Mouse (Mus musculus) kidney, embryonic 14.5 days (tissue): ENCODE results near the gene Cnnm2. TPM values are rescaled to one million over a fixed set of nuclear protein-coding genes. Genes with fewer than 3 reads are reported as not detected.
A peak's percentile ranks its signal among the peaks of the same experiment; 100 is the strongest.

Source experiments
- ATAC-seq: fragments of 200-750 bp; cut with Nextera tagmentation; 2 replicates; pipeline ENCODE4 v1.8.0; 2017; ENCODE audit warnings: moderate number of reproducible peaks, mild to moderate bottlenecking, moderate TSS enrichment, moderate library complexity; ENCODE audit not compliant: low FRiP score, low TSS enrichment
- H3K27ac ChIP-seq: fragments of 300-500 bp; sonication (generic); 2 replicates; pipeline ENCODE4 v1.5.1; 2014; ENCODE audit warnings: low read depth, mild to moderate bottlenecking, low read length, moderate library complexity, mixed read lengths
- H3K27me3 ChIP-seq: fragments of 300-500 bp; sonication (generic); 2 replicates; pipeline ENCODE4 v1.6.1; 2014; ENCODE audit warnings: mild to moderate bottlenecking, low read length; ENCODE audit not compliant: control insufficient read depth, insufficient read depth
- H3K36me3 ChIP-seq: fragments of 300-500 bp; sonication (generic); 2 replicates; pipeline ENCODE4 v1.6.1; 2014; ENCODE audit warnings: low read length, mixed read lengths; ENCODE audit not compliant: control insufficient read depth, insufficient read depth
- H3K4me1 ChIP-seq: fragments of 300-500 bp; sonication (generic); 2 replicates; pipeline ENCODE4 v1.6.1; 2014; ENCODE audit warnings: low read length, mixed read lengths; ENCODE audit not compliant: control insufficient read depth, insufficient read depth
- H3K4me2 ChIP-seq: fragments of 300-500 bp; sonication (generic); replicated peaks from 2 replicates; pipeline ENCODE4 v1.6.1; 2014; ENCODE audit warnings: low read depth, mild to moderate bottlenecking, low read length
- H3K4me3 ChIP-seq: fragments of 300-500 bp; sonication (generic); 2 replicates; pipeline ENCODE4 v1.5.1; 2014; ENCODE audit warnings: mild to moderate bottlenecking, low read length
- H3K9ac ChIP-seq: fragments of 300-500 bp; sonication (generic); 2 replicates; pipeline ENCODE4 v1.6.1; 2014; ENCODE audit warnings: low read depth, mild to moderate bottlenecking, low read length, moderate library complexity
- H3K9me3 ChIP-seq: fragments of 300-500 bp; sonication (generic); 2 replicates; pipeline ENCODE4 v1.6.1; 2016; ENCODE audit warnings: low read length; ENCODE audit not compliant: control insufficient read depth
- WGBS: fragments of 180-500 bp; shearing (Covaris S2); extraction: QIAGEN DNeasy Blood & Tissue Kit; methylation state at CpG from one replicate; pipeline ENCODE4 v1.1.7; 2014; 5-methylcytosine and 5-hydroxymethylcytosine counted together
- polyA plus RNA-seq: library from polyadenylated mRNA; unstranded; fragments of >200 nt; fragmentation: Nextera tagmentation; extraction: Ambion mirVana; gene quantifications from 2 replicates; pipeline ENCODE4 v1.2.1, GENCODE M21; 2014

Gene Cnnm2
- polyA plus RNA-seq: 3.7 and 6.8 TPM in 2 replicates

- Histone ChIP-seq H3K36me3 (no peaks in the 10 kb centered on the region), H3K9ac (peak within 1 kb of the TSS; percentile 79), H3K4me1 (peaks cover 15% of the 10 kb centered on the region; the same call in 1 of the 2 replicates), H3K4me3 (peak within 1 kb of the TSS; percentile 85), H3K27me3 (peaks cover 13% of the 10 kb centered on the region), H3K4me2 (peak within 1 kb of the TSS; percentile 95), H3K27ac (peak within 1 kb of the TSS; percentile 47; the same call in 1 of the 2 replicates), H3K9me3 (no peaks in the 10 kb centered on the region)
- peak; percentile 98 for ATAC-seq
- WGBS: under 1% methylated on average over 59 of the region's 59 CpGs
Measured at GRCm38 (mm10) chr19:46761247-46761946, at the start of gene Cnnm2. Gene Cnnm2, plus strand, starts transcription at chr19:46761596.

GRCm38 (mm10) chr19:46714234-46714633 is 47.2 kb upstream of the Cnnm2 start:
- H3K27ac ChIP-seq: no peak overlapping the region
- WGBS: 96% methylated on average over 8 of the region's 8 CpGs
- H3K4me1 ChIP-seq: no peaks in the 10 kb centered on the region
- no peak overlapping the region for H3K9ac ChIP-seq
- H3K27me3 ChIP-seq: no peaks in the 10 kb centered on the region
- peaks cover 4% of the 10 kb centered on the region for H3K9me3 ChIP-seq
- H3K4me3 ChIP-seq: no peak overlapping the region
- no peaks in the 10 kb centered on the region; the same call in 1 of the 2 replicates for H3K36me3 ChIP-seq
- no peak overlapping the region for H3K4me2 ChIP-seq
- ATAC-seq: no peak

- H3K4me3 ChIP-seq: no peak overlapping the region
- H3K9me3 ChIP-seq: peaks cover 4% of the 10 kb centered on the region
- no peak overlapping the region for H3K4me2 ChIP-seq
- no peak overlapping the region for H3K27ac ChIP-seq
- H3K9ac ChIP-seq: no peak overlapping the region
- 84% methylated on average over 8 of the region's 8 CpGs for WGBS
- H3K4me1 ChIP-seq: no peaks in the 10 kb centered on the region
- H3K36me3 ChIP-seq: peaks cover 3% of the 10 kb centered on the region; the same call in 1 of the 2 replicates
- no peak for ATAC-seq
- no peaks in the 10 kb centered on the region for H3K27me3 ChIP-seq
Measured at GRCm38 (mm10) chr19:46715016-46715415, 46.4 kb upstream of the Cnnm2 start.

- Histone ChIP-seq H3K9me3 (peaks cover 4% of the 10 kb centered on the region), H3K27me3 (no peaks in the 10 kb centered on the region), H3K9ac (no peak overlapping the region), H3K4me1 (no peaks in the 10 kb centered on the region), H3K27ac (no peak overlapping the region), H3K36me3 (peaks cover 7% of the 10 kb centered on the region; the same call in 1 of the 2 replicates), H3K4me3 (no peak overlapping the region), H3K4me2 (no peak overlapping the region)
- WGBS: 82% methylated on average over 4 of the region's 4 CpGs
- no peak for ATAC-seq
Measured at GRCm38 (mm10) chr19:46718150-46718549, 43.2 kb upstream of the Cnnm2 start.

DNA sequence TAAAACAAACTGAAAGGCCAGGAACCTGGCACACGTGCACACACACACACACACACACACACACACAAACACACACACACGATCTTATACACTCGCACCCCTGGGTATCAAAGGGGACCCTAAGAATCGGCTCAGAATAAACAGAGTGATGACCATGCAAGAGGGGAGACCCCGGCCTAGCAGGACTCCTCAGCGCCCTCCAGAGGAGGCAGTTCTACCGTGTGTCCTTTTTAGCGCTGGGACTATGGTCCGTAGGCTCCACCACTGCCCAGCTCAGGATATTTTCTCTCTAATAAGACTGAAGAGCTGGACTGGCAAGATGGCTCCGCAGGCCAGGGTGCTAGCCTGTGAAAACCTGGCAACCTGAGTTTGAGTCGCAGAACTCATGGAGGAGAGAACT is 37.0 kb upstream of the Cnnm2 start:
- Histone ChIP-seq H3K36me3 (peaks cover 13% of the 10 kb centered on the region; the same call in 1 of the 2 replicates), H3K4me1 (0 out of 2 replicates have a peak, but pooled peaks cover 7% of the 10 kb centered on the region), H3K27me3 (no peaks in the 10 kb centered on the region), H3K4me3 (no peak overlapping the region), H3K9ac (no peak overlapping the region), H3K27ac (no peak overlapping the region), H3K9me3 (no peaks in the 10 kb centered on the region), H3K4me2 (no peak overlapping the region)
- no peak for ATAC-seq
- WGBS: 71% methylated on average over 11 of the region's 11 CpGs

GRCm38 (mm10) chr19:46726142-46726541 is 35.3 kb upstream of the Cnnm2 start:
- H3K27ac ChIP-seq: no peak overlapping the region
- H3K27me3 ChIP-seq: no peaks in the 10 kb centered on the region
- no peak overlapping the region for H3K4me2 ChIP-seq
- H3K4me1 ChIP-seq: 0 out of 2 replicates have a peak, but pooled peaks cover 7% of the 10 kb centered on the region
- no peak for ATAC-seq
- peaks cover 8% of the 10 kb centered on the region; the same call in 1 of the 2 replicates for H3K36me3 ChIP-seq
- WGBS: 92% methylated on average over 8 of the region's 8 CpGs
- no peaks in the 10 kb centered on the region for H3K9me3 ChIP-seq
- H3K4me3 ChIP-seq: no peak overlapping the region
- H3K9ac ChIP-seq: no peak overlapping the region

DNA sequence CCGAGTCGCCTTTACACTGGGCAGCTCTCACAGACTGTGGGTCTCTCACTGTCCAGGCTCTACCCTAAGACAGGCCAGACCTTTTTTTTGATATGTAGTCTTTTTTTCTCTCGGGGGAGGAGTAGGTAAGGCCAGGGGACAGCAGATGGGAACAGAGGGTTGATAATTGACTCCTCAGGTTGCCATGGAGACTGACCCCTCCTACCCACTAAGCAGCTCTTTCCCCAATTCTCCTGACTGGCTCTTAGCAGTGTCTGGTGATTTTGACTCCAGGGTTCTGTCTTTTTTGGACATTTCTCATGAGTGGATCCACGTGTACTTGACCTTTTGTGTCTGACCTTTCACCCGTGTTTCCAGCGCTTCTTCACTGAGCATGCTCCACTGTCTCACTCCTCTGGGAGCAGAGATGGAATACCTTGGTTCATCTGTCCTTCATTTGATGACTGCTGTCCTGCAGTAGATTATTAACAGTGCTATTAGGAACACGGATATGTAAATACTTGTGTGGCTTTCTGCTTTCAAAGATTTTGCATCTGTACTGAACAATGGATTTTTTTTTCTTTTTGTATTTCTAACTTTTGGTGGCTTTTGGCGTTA is 34.2 kb upstream of the Cnnm2 start:
- no peak overlapping the region for H3K4me3 ChIP-seq
- peaks cover 8% of the 10 kb centered on the region; the same call in 1 of the 2 replicates for H3K36me3 ChIP-seq
- H3K27me3 ChIP-seq: no peaks in the 10 kb centered on the region
- no peaks in the 10 kb centered on the region for H3K9me3 ChIP-seq
- no peak overlapping the region for H3K27ac ChIP-seq
- no peak overlapping the region for H3K9ac ChIP-seq
- 0 out of 2 replicates have a peak, but pooled peaks cover 7% of the 10 kb centered on the region for H3K4me1 ChIP-seq
- no peak for ATAC-seq
- 49% methylated on average over 8 of the region's 8 CpGs for WGBS
- no peak overlapping the region for H3K4me2 ChIP-seq

DNA sequence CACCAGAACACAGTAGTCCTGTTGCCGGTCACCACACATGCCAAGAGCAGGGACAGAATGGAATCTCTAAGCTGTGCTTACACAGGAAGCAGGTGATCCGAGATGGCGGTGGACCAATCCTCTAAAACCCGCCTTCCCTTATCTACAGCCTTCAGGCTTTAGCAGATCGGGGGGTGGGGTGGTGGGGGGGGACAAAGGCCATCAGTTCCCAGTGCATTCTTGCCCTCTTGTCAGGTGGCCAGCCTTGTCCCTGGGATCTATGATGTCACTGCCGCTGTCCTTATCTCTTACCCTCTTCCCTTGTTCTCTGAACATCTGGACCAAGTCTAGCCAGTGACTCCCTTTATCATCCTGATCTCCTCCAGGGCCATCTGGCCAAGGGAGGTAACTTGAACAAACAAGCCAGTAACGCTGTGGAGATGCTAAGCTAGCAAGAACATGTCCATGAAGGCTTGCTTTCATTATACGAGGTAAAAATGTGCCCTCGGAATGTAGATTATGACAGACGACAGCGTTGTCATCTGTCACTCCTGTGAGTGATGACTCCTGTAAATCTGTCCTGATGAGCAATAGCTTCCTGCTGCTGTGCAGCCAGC is 33.4 kb upstream of the Cnnm2 start:
- peak; percentile 52 for ATAC-seq

More for the DNA sequence above, 33.4 kb upstream of the Cnnm2 start:
- WGBS: 57% methylated on average over 11 of the region's 11 CpGs
- H3K36me3 ChIP-seq: peaks cover 7% of the 10 kb centered on the region; the same call in 1 of the 2 replicates
- no peak overlapping the region for H3K4me2 ChIP-seq
- H3K27me3 ChIP-seq: no peaks in the 10 kb centered on the region
- no peak overlapping the region for H3K27ac ChIP-seq
- H3K9me3 ChIP-seq: no peaks in the 10 kb centered on the region
- 0 out of 2 replicates have a peak, but pooled peaks cover 7% of the 10 kb centered on the region for H3K4me1 ChIP-seq
- H3K9ac ChIP-seq: no peak overlapping the region
- H3K4me3 ChIP-seq: no peak overlapping the region
